Mouse (Mus musculus) gonadal fat pad, adult 2 months (tissue): ENCODE data around the gene Aar2. TPM values are rescaled to one million over a fixed set of nuclear protein-coding genes. Genes with fewer than 3 reads are reported as not detected.
"Not testable (repeated sequence)": the region's sequence is repeated elsewhere in the genome, so short reads cannot be mapped to it uniquely, and the experiment has no call there.

Experiments used
- DNase-seq: peaks from one replicate; pipeline ENCODE4 v3.0.0-alpha.2; 2012; ENCODE audit warnings: low read depth
- polyA plus RNA-seq: library from polyadenylated mRNA; depleted of rRNA; stranded (reverse); fragments of >200 nt; gene quantifications from 2 replicates; pipeline ENCODE4 v1.2.3, GENCODE M21; 2012; rRNA removed

Gene Aar2
- 25.0 and 27.1 TPM in 2 replicates for polyA plus RNA-seq

- DNase-seq, result no peak
These were observed at the start of gene Aar2 for GRCm38 (mm10) chr2:156547123-156547891. TSS of gene Aar2 (plus strand) at chr2:156547584.

GRCm38 (mm10) chr2:156497915-156498314, 49.5 kb upstream of the Aar2 start:
- DNase-seq, result no peak

GRCm38 (mm10) chr2:156501025-156501424, 46.4 kb upstream of the Aar2 start:
- no peak for DNase-seq

- DNase-seq, result no peak
These were observed 41.9 kb upstream of the Aar2 start for GRCm38 (mm10) chr2:156505533-156505932.

GRCm38 (mm10) chr2:156512028-156512427, 35.4 kb upstream of the Aar2 start:
- DNase-seq, result no peak

DNA sequence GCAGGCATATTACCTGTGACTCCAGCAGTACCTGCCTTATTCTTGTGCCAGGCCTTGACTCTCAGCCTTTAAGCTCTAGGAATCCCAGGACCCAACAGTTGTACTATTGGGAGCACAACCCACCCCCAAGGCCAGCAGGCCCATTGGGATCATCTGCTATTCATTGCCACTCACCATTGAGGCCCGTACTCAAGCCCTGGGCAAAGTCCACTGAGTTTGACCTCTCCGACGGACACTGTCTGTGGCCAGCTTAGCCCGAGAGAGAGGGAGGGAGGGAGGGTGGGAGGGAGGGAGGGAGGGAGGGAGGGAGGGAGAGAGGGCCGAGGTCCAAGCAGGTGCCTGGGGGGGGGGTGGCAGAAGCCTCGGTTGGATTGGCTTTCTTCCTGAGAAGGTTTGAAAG, 34.8 kb upstream of the Aar2 start:
- no peak for DNase-seq

DNA sequence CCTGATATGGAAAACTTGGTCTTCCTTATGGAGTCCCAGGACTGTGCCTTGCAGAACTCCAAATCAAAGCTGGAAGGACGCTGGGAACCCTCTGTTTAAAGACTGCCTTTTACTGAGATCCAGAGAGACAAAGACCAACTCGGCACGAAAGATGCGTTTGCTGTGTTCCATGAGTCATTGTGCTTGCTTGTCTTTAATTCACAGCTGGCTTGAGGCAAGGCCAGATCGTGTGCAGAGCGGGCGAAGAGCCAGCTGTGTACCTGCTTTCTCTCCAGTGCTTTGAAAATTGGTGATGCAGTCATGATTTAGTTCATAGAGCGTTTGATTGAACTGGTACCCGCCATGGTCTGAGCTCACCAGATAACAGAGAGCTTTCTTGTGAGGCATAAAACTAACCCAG, 32.3 kb upstream of the Aar2 start:
- DNase-seq, result no peak

GRCm38 (mm10) chr2:156515565-156516185, 31.7 kb upstream of the Aar2 start:
- no peak for DNase-seq

- not testable (repeated sequence) for DNase-seq
These were observed 30.7 kb upstream of the Aar2 start for GRCm38 (mm10) chr2:156516678-156517077.

GRCm38 (mm10) chr2:156518306-156518705, 29.1 kb upstream of the Aar2 start:
- DNase-seq, result no peak

GRCm38 (mm10) chr2:156519584-156519983, 27.8 kb upstream of the Aar2 start:
- DNase-seq, result no peak

DNA sequence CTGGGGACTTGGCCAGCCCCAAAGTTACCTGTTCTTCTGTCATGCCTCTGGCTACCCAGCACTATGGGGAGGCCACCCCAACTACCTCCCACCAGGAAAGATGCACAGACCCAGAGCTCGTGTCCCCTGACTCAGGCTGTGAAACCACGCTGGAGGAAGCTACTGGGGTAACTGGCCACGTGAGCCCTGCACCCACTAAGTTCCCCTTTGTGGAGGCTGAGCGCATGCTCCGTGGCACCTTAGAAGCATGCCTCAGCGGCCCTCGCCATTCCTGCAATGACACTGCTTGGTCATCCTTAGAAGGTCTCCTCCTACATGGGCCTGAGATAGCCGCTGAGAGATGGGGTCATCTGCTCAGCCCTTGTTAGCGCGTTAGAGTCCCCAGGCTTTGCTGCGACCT, 24.4 kb upstream of the Aar2 start:
- no peak for DNase-seq

DNA sequence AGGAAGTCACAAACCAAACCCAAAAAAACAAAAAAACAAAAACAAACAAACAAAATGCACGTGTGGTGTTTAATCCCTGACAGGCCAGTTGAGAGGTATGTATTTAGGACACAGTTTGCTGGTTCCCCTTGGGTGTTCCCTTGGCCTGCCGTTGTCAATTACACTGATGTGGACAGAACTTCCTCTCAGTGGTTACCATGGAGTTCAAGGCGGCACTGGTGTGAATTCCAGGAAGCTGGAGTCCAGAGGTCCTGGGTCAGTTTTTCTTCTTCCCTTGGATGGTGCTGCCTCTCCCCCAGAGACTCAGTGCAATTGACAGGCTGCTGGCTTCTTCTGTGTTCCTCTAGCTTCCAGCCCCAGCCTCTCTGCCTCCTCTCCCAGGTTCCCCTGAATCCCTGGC, 23.3 kb upstream of the Aar2 start:
- DNase-seq, result no peak

DNA sequence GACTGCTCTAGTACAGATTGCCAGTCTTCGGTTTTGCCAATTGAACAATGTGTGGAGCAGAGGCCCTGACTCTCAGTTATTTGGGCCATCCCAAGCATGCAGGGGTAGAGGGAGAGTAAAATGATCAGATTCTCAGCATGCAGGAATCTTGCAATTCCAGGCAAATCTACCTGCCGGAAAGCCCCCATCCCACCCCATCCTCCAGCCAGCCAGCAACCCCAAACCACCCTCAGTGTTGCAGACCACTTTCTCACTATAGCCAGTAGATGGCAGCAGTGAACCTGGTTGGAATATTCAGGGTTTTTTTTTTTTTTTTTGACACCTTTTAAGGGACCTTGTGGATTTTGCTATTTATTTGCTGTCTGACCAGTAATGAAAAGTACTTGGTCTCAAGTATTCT, 17.7 kb upstream of the Aar2 start:
- no peak for DNase-seq

DNA sequence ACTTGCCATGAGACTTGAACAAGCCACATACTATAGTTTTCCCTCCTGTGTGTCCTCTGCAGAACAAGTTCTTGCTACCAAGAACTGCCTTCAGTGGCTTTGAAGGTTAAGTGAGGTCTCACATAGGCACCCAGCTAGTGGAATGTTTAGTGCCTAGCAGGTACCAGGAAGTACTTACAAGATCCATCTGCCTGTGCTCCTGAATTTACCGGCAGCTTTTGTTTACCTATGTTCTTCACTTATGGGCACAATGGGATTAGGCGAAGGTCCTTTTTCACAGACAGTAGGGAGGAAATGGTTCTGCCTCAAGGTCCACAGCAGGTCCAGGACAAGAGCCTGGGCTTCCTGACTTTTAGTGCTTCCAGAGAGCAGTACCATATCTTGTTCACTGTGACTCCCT, 14.2 kb upstream of the Aar2 start:
- DNase-seq, result no peak

GRCm38 (mm10) chr2:156538817-156539555, 8.4 kb upstream of the Aar2 start:
- no peak for DNase-seq

DNA sequence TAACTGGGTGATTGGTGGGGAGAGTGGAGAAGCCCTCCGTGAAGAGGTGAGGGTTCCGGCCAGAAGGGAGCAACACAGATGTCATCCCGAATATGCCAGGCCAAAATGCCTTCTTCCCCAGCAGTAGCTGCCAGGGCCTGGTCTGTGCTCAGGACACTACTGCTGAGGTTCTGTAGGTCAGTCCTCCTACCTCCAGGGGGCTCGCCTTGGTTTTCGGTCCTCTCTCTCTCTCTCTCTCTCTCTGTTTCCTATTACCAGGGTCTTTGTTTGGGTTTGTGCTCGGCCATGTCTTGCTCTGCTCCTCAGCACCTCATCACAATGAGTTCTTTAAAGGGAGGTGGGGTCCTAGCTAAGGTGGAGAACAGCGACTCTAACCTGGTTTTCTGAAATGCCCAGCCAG, 6.4 kb upstream of the Aar2 start:
- DNase-seq, result no peak

DNA sequence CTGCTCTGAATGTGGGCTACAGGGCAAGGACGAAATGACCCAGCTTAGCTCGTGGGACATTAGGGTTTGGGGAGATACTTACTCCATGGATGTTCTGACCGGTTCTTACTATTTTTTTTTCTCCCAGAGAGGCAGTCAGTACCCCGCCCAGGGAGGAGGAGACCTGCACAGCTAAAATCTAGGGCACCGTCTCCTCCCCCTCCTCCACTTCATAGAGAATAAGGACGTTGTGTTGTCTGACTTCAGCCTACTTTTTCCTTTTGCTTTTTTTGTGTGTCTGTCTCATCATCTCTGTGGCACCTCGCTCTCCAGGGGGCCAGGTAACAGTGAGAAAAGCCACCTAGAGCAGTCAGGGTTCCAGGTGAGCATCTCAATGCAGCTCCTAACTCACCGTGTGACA, 5.0 kb upstream of the Aar2 start:
- no peak for DNase-seq

GRCm38 (mm10) chr2:156543804-156544203, 3.6 kb upstream of the Aar2 start:
- DNase-seq, result no peak

DNA sequence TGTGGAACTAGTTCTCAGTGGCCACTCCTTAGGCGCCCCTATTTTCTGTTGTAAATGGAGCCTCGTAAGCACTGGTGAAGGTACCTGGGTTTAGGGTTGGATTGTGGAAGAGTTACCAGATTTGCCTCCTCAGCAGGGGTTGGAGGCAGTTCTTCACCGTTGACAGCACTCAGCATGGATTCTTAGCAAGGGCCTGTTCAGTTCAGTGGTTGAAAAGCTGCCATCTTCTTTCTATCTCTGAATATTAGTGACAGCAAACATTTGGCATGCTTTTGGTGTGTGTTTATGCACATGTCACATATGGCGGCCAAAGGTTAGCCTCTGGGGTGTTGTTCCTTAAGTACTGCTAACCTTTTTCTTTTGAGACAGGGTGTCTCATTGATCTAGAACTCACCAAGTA, 5.0 kb downstream of the Aar2 start:
- no peak for DNase-seq

DNA sequence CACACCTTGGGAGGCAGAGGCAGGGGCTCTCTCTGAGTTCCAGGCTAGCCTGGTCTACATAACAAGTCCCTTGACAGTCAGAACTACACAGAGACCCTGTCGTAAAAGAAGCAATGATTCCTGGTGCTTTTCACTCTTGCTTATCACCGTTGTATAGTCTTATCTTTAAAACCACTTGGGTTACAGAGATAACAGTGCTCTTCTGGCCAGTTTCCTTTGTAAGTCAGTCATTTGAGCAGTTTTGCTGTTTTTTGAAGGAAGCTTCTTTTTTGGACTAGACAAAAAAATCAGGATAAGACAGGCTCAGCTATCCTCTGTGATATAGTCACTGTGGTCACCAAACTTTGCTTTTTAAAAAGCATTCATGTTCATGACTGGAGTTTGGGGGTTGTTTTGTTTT, 14.4 kb downstream of the Aar2 start:
- DNase-seq, result no peak

GRCm38 (mm10) chr2:156563557-156563956, 16.2 kb downstream of the Aar2 start:
- DNase-seq, result no peak

DNA sequence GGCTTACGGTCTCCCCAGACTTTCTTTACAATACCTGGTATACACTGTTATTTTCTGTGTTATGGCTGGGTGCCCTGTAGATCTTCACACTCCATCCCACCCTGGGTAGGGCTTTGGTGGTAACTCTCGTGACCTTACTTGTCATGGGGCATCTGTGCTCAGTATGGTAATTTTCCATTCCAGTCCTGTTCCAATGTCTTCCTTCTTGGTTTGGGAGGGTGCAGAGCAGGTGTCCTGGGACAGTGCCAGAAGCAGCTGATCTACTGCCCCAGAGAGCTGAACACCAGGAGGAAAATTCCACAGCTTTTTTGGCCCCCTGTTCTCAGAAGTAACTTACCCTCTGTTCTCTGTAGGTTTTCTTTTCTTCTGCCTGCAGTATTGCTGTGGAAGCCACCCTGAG, 19.1 kb downstream of the Aar2 start:
- DNase-seq, result no peak
